Mouse (Mus musculus) heart, postnatal 0 days (tissue): ENCODE data around the gene Prss42.

Source experiments
- CTCF ChIP-seq: IDR thresholded peaks from 2 replicates; pipeline ENCODE4 v1.5.1; 2016; ENCODE audit warnings: antibody characterized with exemption, control low read depth, low read depth
- EP300 ChIP-seq: IDR thresholded peaks from 2 replicates; pipeline ENCODE4 v1.6.1; 2016; ENCODE audit warnings: antibody characterized with exemption, low read depth

DNA sequence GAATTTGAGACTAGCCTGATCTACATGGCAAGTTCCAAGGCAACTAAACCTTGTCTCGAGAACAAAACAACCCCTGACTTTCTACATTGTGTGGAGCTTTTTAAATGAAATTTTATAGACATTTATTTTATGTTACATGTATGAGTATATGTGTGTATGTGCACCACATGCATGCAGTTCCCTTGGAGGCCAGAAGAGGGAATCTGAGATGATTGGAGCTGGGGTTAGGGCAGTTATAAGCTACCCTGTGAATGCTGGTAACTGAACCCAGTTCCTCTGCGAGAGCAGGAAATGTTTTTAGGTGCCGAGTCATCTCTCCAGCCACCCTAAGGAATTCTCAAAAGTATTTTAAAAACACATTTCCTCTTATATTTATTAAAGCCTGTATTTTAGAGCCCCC, 9.8 kb upstream of the Prss42 start:
- TF ChIP-seq CTCF, result no peak
- no peak for TF ChIP-seq EP300
